Mouse (Mus musculus) gastrocnemius, postnatal 14 days (tissue): ENCODE measurements at regions not wholly inside any gene's neighbourhood (a gene's known extent, or its start where the extent isn't known, plus 50 kb on each side); places are given as distances from the start of the nearest gene placed in this dataset.

Source experiments
- DNase-seq: peaks from one replicate; pipeline ENCODE4 v3.0.0; 2021; ENCODE audit warnings: mixed read lengths
- intact Hi-C: fragments of 180-260 bp; cut with DNase I; formaldehyde crosslinking; loops from one replicate; pipeline ENCODE4 v1.15.1; 2025; ENCODE audit warnings: low total_unique reads

DNA sequence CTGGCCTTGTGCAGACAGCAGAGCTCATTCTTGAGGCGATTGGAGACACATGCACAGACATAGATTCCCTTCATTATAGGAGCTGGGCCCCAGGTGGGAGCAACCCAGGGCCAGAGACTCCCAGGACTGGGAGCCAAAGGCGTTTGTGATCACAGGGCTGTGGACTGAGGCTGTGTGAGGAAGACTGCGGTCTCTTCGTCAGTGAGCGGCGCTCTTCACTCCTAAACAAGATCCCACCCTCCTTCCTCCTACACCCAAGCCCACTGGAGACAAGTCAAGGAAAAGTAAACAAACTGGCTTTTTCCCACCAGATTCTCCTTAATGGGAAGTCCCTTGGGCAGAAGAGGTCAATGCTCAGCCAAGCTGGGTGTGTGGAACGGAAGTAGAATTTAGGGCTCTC is 157.7 kb upstream of the Cadm1 start:
- intact Hi-C loops, result no loop called here
- DNase-seq, result no peak

DNA sequence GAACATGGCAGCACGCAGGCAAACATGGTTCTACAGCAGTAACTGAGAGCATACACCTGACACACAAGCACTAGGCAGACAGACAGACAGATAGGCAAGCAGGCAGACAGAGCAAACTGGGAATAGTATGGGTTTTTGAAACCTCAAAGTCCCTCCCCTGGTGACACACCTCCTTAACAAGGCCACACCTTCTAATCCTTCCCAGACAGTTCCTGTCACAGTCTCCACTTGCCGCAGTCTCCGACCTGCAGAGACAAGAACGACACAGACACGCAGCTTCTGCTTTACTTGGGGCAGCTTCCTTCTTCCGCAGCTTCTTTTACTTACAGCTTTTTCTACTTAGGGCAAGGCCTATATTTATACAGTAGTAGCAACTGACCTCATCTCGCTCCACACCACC is 155.9 kb upstream of the Cadm1 start:
- no peak for DNase-seq
- intact Hi-C loops, result no loop called here

DNA sequence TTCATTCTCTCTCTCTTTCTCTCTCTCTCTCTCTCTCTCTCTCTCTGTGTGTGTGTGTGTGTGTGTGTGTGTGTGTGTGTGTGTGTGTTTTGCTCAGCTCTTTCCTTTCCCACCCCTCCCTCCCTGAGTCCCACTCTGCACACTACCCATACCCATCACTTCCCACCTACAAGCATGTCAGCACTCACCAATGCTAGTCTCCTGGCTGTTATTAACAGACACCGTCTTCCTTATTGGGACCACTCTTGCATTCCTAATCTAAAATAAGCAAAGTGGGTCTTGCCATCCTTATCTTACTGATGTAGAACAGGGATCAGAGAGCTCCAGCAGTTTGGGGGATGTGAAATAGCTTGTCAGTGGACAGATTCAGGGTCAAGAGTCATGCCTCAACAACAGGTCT is 153.3 kb upstream of the Cadm1 start:
- intact Hi-C loops, result no loop called here

GRCm38 (mm10) chr9:47378541-47378940 is 151.4 kb upstream of the Cadm1 start:
- intact Hi-C loops, result no loop called here
- DNase-seq, result no peak

More for the DNA sequence above, 153.3 kb upstream of the Cadm1 start:
- DNase-seq, result no peak

GRCm38 (mm10) chr9:47380361-47380760 is 149.6 kb upstream of the Cadm1 start:
- no peak for DNase-seq
- intact Hi-C loops, result no loop called here

GRCm38 (mm10) chr9:47384185-47384854 is 145.7 kb upstream of the Cadm1 start:
- no peak for DNase-seq
- intact Hi-C loops, result no loop called here

- DNase-seq, result no peak
- intact Hi-C loops, result no loop called here
These were observed 143.3 kb upstream of the Cadm1 start for GRCm38 (mm10) chr9:47386646-47387045.

DNA sequence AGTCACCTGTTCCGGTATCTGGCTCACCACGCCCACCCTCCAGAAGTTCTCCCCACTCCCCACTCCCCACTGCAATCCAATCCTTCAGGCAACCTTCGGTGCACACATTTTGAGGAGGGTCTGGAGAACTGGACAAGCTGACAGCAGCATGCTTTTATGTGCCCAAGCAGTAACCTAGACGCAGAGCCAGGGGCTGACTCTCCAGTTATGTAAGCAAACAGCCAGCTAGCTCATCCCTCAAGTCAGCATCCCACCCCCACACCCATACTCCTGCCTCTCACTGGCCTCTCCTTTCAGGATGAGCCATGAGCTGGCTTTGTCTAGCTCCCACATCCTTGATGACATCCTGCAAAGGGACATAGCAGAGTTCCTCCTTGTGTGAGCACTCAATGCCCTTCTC is 142.8 kb upstream of the Cadm1 start:
- intact Hi-C loops, result no loop called here
- DNase-seq, result no peak

- intact Hi-C loops, result no loop called here
- DNase-seq, result no peak
These were observed 142.2 kb upstream of the Cadm1 start for GRCm38 (mm10) chr9:47387716-47388300.

- no peak for DNase-seq
- intact Hi-C loops, result no loop called here
These were observed 140.1 kb upstream of the Cadm1 start for GRCm38 (mm10) chr9:47389901-47390300.

- intact Hi-C loops, result no loop called here
- DNase-seq, result no peak
These were observed 138.3 kb upstream of the Cadm1 start for GRCm38 (mm10) chr9:47391669-47392068.

- no peak for DNase-seq
- intact Hi-C loops, result no loop called here
These were observed 130.4 kb upstream of the Cadm1 start for GRCm38 (mm10) chr9:47399598-47399997.

DNA sequence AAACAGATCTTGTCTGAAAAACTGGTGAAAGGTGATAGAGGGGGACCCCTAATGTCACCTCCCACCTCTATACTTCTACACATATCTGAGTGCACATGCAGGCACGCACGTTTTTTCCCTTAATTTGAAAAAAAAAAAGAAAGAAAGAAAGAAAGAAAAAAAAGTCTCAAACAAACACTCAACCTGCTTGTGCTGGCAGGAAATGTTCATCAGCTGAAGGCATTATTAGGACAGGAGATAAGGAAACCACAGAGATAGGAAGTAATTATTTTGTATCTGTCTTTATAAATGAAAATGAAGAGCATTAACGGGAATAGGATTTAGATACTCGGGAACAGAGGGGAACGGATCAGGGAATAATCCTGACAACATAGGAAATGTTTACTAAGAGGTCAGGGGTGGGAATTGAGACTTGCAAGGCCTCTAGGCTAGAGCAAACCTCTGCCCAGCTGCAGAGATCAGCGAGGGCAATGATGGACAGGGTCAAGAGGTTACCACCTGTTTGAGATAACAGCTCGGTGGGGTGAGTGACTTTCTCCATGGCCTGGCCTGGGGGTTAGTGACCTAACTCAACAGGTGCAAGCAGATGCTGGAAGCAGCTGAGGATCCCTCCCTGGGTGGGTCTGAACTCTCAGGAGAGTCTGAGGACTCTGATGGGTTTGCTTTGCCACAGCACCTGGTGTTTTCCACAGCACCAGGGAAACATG is 129.7 kb upstream of the Cadm1 start:
- intact Hi-C loops, result no loop called here
- DNase-seq, result no peak

DNA sequence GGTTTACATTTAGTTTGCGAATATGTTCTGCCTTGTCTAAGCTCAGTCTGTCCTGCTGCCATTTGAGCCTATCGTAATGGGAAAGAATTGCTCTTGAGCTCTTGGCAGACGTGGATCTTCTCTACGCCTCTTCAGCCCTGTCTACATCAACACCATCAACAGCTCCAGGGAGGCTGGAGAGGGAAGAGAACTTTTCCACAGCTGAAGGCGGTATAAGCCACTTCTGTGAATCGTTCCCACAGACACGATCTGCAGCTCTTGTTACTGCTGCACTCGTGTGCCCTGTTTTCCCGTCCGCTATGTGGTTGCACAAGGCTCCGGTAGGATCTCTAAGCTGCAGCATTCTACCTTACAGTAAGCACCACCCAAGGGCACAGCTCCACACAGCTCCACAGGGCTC is 128.5 kb upstream of the Cadm1 start:
- intact Hi-C loops, result no loop called here

DNA sequence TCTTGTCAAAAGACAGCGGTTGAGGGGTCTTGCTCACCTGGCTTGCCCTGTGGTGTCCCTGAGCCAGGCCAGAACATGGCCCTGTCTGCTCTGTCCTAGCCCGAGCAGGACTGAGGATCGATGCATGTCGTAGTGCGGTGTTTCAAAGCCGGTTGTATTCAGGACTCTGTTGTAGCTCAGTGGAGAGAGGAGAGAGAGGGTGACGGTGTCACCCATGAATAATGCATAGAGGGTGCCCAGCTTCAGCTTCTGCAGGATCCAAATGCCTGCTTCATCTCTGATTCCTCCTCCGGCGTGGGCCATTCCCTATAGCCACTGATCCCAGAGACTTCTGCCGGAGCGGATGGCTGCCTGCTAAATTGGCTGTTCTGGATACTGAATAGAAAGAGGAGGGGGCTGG is 126.7 kb upstream of the Cadm1 start:
- no peak for DNase-seq
- intact Hi-C loops, result no loop called here

More for the DNA sequence above, 128.5 kb upstream of the Cadm1 start:
- no peak for DNase-seq

GRCm38 (mm10) chr9:47404821-47405220 is 125.2 kb upstream of the Cadm1 start:
- intact Hi-C loops, result no loop called here
- DNase-seq, result no peak

- intact Hi-C loops, result no loop called here
- no peak for DNase-seq
These were observed 124.4 kb upstream of the Cadm1 start for GRCm38 (mm10) chr9:47405547-47405946.

- peak; percentile 54 for DNase-seq
- intact Hi-C loops, result no loop called here
These were observed 122.8 kb upstream of the Cadm1 start for GRCm38 (mm10) chr9:47407007-47407670.

DNA sequence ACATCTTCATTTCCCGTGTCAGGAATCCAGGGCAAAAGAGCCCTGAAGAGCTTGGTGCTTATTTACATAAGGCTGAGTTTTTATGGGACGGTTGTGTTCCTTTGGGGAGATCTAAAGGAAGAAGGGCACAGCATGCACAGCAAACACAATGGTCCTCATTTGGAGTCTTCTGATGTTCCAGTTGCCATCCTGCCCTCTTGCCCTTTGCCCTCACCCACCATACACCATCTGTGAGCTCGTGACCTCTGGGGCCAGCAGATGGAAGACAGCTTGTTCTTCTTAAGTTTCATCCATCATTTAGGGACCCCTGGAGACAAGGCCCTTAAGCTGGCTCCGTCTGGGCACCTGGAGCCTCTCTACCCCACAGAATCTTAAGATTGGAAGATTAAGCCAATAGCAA is 121.9 kb upstream of the Cadm1 start:
- intact Hi-C loops, result no loop called here
- no peak for DNase-seq

GRCm38 (mm10) chr9:47409579-47409978 is 120.4 kb upstream of the Cadm1 start:
- intact Hi-C loops, result no loop called here
- no peak for DNase-seq

DNA sequence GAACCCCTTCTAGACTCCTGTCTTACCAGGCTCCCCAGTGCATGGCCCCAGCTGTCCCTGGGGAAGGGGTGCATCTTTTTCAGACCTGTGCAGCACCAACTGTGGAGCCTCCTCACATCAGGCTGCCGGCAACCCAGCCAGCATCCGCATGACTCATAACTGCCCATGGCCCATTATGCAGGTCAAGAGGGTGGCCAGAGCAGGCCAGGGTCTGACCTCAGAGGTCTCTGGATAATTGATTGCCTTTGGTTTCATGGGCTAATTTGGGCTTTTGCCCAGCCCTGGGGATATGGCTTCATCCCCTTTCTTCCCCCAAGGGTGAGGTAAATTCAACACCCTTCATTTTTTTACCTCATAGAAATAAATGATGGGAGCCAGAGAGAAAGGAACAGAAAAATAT is 117.2 kb upstream of the Cadm1 start:
- intact Hi-C loops, result no loop called here

More for the DNA sequence above, 117.2 kb upstream of the Cadm1 start:
- no peak for DNase-seq
